21 mouse cellular contexts compared by ENCODE assay signal in genomic region chr19:31953799-31954198, GRCm38 (mm10).
"Had no signal": no experiment of that assay in that cellular context is flagged by ENCODE, and none has a peak within 500 bp of the region (broad histone marks: within the 10 kb centered on the region; RNA-seq: fewer than 3 reads in every experiment).

No protein-coding gene starts in this region.

- H3K4me2 ChIP-seq: lung, embryonic 14.5 days; midbrain, embryonic 12.5 days; neural tube, embryonic 13.5 days; neural tube, embryonic 15.5 days; stomach, embryonic 15.5 days had no signal

- DNase-seq: lung, adult 18-20 months; lung, embryonic 14.5 days; lung, postnatal 14 days; lung, postnatal 36 days; midbrain, embryonic 14.5 days; retina, postnatal 1 day; right cerebral cortex, adult 18-20 months; right cerebral cortex, postnatal 25 days; right cerebral cortex, postnatal 4 days; spleen, adult 18-20 months; thymus, adult 18-20 months; thymus, postnatal 14 days; thymus, postnatal 36 days had no signal

- ATAC-seq: midbrain, embryonic 16.5 days had no signal

- H3K27ac ChIP-seq: midbrain, embryonic 10.5 days; midbrain, embryonic 12.5 days; neural tube, embryonic 13.5 days; neural tube, embryonic 15.5 days; stomach, embryonic 15.5 days; stomach, postnatal 0 days had no signal

- H3K27me3 ChIP-seq: midbrain, embryonic 12.5 days; neural tube, embryonic 13.5 days; neural tube, embryonic 15.5 days; stomach, embryonic 15.5 days had no signal

- H3K4me1 ChIP-seq: midbrain, embryonic 10.5 days; midbrain, embryonic 12.5 days; neural tube, embryonic 13.5 days; neural tube, embryonic 15.5 days; stomach, embryonic 15.5 days had no signal

- H3K4me3 ChIP-seq: midbrain, embryonic 10.5 days; midbrain, embryonic 12.5 days; myocyte; neural tube, embryonic 13.5 days; neural tube, embryonic 15.5 days; stomach, embryonic 15.5 days had no signal

- H3K36me3 ChIP-seq: midbrain, embryonic 10.5 days; midbrain, embryonic 12.5 days; neural tube, embryonic 13.5 days; neural tube, embryonic 15.5 days; stomach, embryonic 15.5 days had no signal

- H3K9ac ChIP-seq: lung, embryonic 14.5 days; midbrain, embryonic 12.5 days; neural tube, embryonic 13.5 days; neural tube, embryonic 15.5 days; stomach, embryonic 15.5 days had no signal

- H3K9me3 ChIP-seq: midbrain, embryonic 10.5 days; midbrain, embryonic 12.5 days; neural tube, embryonic 13.5 days; neural tube, embryonic 15.5 days; stomach, embryonic 15.5 days had no signal
